Mouse (Mus musculus): ENCODE data around the gene Cyp2j12. TPM values are rescaled to one million over a fixed set of nuclear protein-coding genes. Genes with fewer than 3 reads are reported as not detected.
A peak's percentile ranks its signal among the peaks of the same experiment; 100 is the strongest.
"Not testable (repeated sequence)": the region's sequence is repeated elsewhere in the genome, so short reads cannot be mapped to it uniquely, and the experiment has no call there.

Gene Cyp2j12
- polyA plus RNA-seq, 1 experiment from 2014 or later, result not detected

DNA sequence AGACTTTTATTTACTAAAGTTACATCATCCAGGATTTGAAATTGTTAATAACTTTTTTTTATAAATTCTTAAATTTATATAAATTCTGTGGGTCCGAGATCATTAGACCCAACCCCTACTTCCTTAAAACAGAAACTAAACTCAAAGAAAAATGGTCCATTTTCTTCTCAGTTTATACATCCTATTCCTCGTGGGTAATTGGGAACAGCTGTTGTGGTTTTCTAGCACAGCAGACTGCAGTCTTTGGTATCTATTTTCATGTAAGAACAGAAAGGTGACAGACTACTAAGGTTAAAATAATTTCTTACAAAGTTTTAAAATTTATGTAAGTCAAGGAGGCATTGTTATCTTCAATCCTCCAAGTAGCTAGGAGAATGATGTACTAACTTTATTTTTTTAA is 44.1 kb downstream of the Cyp2j12 start:
- Histone ChIP-seq H3K9ac (ENCODE audit: low read length) (no peak overlapping the region), H3K27me3 (ENCODE audit: control insufficient read depth, insufficient read depth, low read depth, low read length) (no peaks in the 10 kb centered on the region), H3K9me3 (ENCODE audit: control insufficient read depth, low read length) (no peaks in the 10 kb centered on the region), H3K4me1 (replicated peaks; ENCODE audit: control insufficient read depth, insufficient read depth, low read length) (no peaks in the 10 kb centered on the region), H3K27ac (ENCODE audit: low read length) (no peak overlapping the region), H3K4me2 (ENCODE audit: low read depth, low read length) (no peak overlapping the region), H3K4me3 (ENCODE audit: low read length) (no peak overlapping the region), H3K36me3 (ENCODE audit: control insufficient read depth, insufficient read depth, low read length) (no peaks in the 10 kb centered on the region)
- WGBS, result 32% methylated on average over 2 of the region's 2 CpGs
- ATAC-seq (ENCODE audit: low read depth), result no peak

DNA sequence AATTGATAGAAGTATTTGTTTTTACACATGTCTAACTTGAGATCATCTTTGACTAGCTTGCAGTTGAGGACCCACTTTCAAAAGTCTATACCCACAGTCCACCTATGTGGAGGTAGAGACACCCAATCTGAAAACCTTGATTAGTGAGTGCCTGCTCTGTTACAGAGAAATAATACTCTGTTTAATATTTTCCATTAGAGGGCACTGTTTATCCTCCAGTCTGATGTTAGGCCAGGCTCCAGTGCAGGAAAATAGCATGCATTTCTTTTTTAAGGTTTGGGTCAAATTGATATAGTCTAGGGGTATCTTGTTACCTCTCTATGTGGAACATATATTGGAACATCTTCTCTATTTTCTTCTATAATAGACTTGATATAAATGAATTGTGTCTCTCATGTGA is 49.1 kb downstream of the Cyp2j12 start:
- Histone ChIP-seq H3K4me2 (ENCODE audit: low read depth, low read length) (no peak overlapping the region), H3K4me3 (ENCODE audit: low read length) (no peak overlapping the region), H3K36me3 (ENCODE audit: control insufficient read depth, insufficient read depth, low read length) (no peaks in the 10 kb centered on the region), H3K4me1 (replicated peaks; ENCODE audit: control insufficient read depth, insufficient read depth, low read length) (no peaks in the 10 kb centered on the region), H3K27ac (ENCODE audit: low read length) (no peak overlapping the region), H3K9ac (ENCODE audit: low read length) (no peak overlapping the region), H3K27me3 (ENCODE audit: control insufficient read depth, insufficient read depth, low read depth, low read length) (no peaks in the 10 kb centered on the region), H3K9me3 (ENCODE audit: control insufficient read depth, low read length) (no peaks in the 10 kb centered on the region)
- no peak for ATAC-seq (ENCODE audit: low read depth)

DNA sequence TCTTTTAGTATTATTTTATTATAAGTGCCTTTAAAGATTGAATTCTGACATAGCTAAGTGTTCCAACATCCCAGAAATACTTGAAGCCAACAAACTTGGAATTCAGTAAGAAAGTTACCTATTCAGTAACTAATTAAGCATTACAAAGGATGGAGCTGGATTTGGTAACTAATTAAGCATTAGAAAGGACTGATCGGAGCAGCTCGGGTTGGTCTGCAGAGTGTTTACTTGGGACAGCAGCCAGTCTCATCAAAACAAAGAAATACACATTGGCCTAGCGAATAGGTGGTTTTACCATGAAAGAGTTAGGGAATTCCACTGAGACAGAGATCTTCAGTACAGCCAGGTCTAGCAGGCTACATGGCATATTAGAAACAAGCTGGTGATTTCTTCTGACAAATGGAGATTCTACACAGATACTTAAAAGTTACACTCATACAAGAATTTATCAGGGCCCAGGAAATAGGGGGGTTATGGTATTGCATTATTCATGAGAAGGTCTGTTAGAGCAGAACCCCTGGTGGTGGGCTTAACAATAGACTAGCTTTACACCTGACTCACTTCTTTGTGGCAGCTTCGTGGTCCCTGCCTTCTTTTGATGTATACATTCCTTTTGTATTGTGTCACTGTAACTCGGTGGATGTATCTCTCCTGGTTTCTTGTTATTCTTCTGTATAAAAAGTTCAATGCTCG is 51.5 kb downstream of the Cyp2j12 start:
- WGBS, result 61% methylated on average over 6 of the region's 6 CpGs
- not testable (repeated sequence) for H3K27ac ChIP-seq (ENCODE audit: low read length); H3K4me2 ChIP-seq (ENCODE audit: low read depth, low read length); H3K36me3 ChIP-seq (ENCODE audit: control insufficient read depth, insufficient read depth, low read length); H3K27me3 ChIP-seq (ENCODE audit: control insufficient read depth, insufficient read depth, low read depth, low read length); H3K9ac ChIP-seq (ENCODE audit: low read length); H3K4me3 ChIP-seq (ENCODE audit: low read length); ATAC-seq (ENCODE audit: low read depth); H3K4me1 ChIP-seq (replicated peaks; ENCODE audit: control insufficient read depth, insufficient read depth, low read length); H3K9me3 ChIP-seq (ENCODE audit: control insufficient read depth, low read length)

DNA sequence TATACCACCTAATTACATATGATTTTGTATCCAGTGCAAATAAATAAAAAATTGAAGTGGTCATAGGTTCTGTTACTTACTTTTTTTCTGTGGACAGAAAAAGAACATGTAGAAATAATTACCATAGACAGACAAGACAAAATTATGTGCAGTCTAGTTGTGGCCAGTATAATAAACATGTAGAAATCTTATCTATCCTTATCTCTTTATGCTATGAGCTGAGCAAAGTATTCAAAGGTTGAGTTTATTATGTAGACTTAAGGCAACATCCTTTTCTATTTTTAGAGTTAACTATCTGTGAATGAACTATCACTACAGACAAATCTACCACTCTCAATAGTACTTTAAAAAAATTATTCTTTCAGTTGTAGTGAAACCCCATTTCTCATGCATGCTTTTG is 62.6 kb downstream of the Cyp2j12 start:
- no peak overlapping the region for H3K27ac ChIP-seq (ENCODE audit: low read length)
- no peak overlapping the region for H3K4me2 ChIP-seq (ENCODE audit: low read depth, low read length)
- H3K36me3 ChIP-seq (ENCODE audit: control insufficient read depth, insufficient read depth, low read length), result no peaks in the 10 kb centered on the region
- H3K9me3 ChIP-seq (ENCODE audit: control insufficient read depth, low read length), result no peaks in the 10 kb centered on the region
- H3K4me1 ChIP-seq (replicated peaks; ENCODE audit: control insufficient read depth, insufficient read depth, low read length), result 0 out of 2 replicates have a peak, but pooled peaks cover 3% of the 10 kb centered on the region
- ATAC-seq (ENCODE audit: low read depth), result no peak
- no peak overlapping the region for H3K9ac ChIP-seq (ENCODE audit: low read length)
- no peak overlapping the region for H3K4me3 ChIP-seq (ENCODE audit: low read length)
- no peaks in the 10 kb centered on the region for H3K27me3 ChIP-seq (ENCODE audit: control insufficient read depth, insufficient read depth, low read depth, low read length)

DNA sequence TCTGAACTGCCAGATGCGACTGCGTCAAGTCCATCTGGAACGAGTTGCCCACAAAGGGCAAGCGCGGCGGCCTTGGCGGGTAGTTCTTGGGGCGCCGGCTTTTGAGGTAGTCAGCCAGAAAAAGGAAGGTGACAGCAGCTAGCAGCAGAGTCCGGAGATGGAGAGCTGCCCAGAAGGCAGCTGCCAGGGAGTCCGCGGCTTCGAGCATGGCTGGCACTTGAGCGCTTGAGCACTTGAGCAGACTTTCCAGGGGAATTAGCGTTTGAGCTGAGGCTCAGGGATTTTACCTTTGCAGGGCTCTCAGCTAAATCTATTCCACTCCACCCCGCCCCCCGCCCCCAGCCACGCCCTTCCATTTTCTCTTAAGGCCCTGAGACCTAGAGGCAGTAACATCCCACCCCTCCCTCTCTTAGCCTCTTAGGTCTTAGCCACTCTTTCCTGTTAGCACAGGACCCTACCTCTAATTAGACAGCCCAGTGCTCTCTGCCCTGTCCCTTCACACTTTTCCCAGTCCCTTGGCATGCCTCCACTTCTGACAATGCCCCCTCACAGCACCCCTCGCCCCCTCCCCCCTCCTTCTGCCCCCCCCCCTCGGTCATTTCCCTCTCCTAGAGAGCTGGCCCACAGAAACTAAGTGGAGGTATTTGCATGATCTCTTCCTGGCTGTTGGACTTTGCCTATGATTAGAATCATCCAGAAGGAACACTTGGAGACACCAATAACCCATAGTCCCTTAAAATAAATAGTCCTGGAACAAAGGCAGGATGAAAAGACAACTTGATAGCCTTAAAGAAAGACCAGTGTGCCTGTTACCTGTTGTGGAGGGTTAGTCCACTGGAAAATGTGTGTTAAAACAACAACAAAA is 63.5 kb downstream of the Cyp2j12 start, which contains the start of gene Cyp2j13:
TSS of gene Cyp2j13 (minus strand) at position 286 of the 865 bp plus-strand sequence.
- ATAC-seq (ENCODE audit: low read depth), result peak; percentile 52
- Histone ChIP-seq H3K4me2 (ENCODE audit: low read depth, low read length) (peak within 1 kb of the TSS; percentile 42), H3K27me3 (ENCODE audit: control insufficient read depth, insufficient read depth, low read depth, low read length) (no peaks in the 10 kb centered on the region), H3K9me3 (ENCODE audit: control insufficient read depth, low read length) (no peaks in the 10 kb centered on the region), H3K4me1 (replicated peaks; ENCODE audit: control insufficient read depth, insufficient read depth, low read length) (0 out of 2 replicates have a peak, but pooled peaks cover 3% of the 10 kb centered on the region), H3K9ac (ENCODE audit: low read length) (no peak within 1 kb of the TSS), H3K4me3 (ENCODE audit: low read length) (peak within 1 kb of the TSS; percentile 8; the same call in 1 of the 2 replicates), H3K27ac (ENCODE audit: low read length) (no peak within 1 kb of the TSS), H3K36me3 (ENCODE audit: control insufficient read depth, insufficient read depth, low read length) (no peaks in the 10 kb centered on the region)
- WGBS, result 8% methylated on average over 19 of the region's 20 CpGs

DNA sequence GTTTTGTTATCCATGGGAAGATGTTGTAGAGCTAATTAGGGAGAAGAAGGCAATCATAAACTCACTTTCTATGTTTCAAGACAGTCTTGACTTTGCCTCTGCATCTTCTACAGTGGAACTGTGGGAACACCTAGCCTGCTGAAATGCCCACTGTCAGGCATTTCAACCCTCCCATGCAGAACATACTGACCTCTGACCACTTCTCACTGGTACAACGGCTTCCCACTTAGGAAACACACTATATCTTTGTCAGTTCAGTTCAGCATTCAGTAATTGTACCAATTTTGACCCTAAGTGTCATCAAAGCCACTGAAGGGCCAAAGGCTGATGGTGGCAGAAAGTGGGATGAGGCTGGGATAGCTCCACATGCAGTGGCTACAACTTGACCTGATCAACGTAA is 78.9 kb downstream of the Cyp2j12 start:
- H3K9me3 ChIP-seq (ENCODE audit: control insufficient read depth, low read length), result no peaks in the 10 kb centered on the region
- no peak for ATAC-seq (ENCODE audit: low read depth)
- H3K4me3 ChIP-seq (ENCODE audit: low read length), result no peak overlapping the region
- no peaks in the 10 kb centered on the region for H3K36me3 ChIP-seq (ENCODE audit: control insufficient read depth, insufficient read depth, low read length)
- 70% methylated on average over 2 of the region's 2 CpGs for WGBS
- no peak overlapping the region for H3K9ac ChIP-seq (ENCODE audit: low read length)
- H3K4me2 ChIP-seq (ENCODE audit: low read depth, low read length), result no peak overlapping the region
- no peaks in the 10 kb centered on the region for H3K4me1 ChIP-seq (replicated peaks; ENCODE audit: control insufficient read depth, insufficient read depth, low read length)
- no peaks in the 10 kb centered on the region for H3K27me3 ChIP-seq (ENCODE audit: control insufficient read depth, insufficient read depth, low read depth, low read length)
- H3K27ac ChIP-seq (ENCODE audit: low read length), result no peak overlapping the region

DNA sequence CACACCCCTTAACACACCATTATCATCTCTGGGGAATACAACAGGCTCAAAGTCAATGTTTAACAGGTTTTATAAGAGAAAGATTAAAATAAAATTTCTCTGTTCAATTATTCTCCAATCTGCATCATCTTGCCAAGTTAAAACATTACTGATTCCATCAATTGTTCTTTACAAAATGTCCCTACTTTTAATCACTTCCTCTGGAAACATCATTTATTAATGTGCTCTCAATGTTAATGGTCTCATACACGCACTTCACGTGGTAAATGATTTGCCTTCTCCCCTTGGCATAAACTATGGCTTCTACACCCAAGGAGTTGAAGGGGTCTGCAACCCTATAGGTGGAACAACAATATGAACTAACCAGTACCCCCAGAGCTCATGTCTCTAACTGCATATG is 80.8 kb downstream of the Cyp2j12 start:
- Histone ChIP-seq H3K4me2 (ENCODE audit: low read depth, low read length) (no peak overlapping the region), H3K27me3 (ENCODE audit: control insufficient read depth, insufficient read depth, low read depth, low read length) (no peaks in the 10 kb centered on the region), H3K4me3 (ENCODE audit: low read length) (no peak overlapping the region), H3K9me3 (ENCODE audit: control insufficient read depth, low read length) (no peaks in the 10 kb centered on the region), H3K27ac (ENCODE audit: low read length) (no peak overlapping the region), H3K36me3 (ENCODE audit: control insufficient read depth, insufficient read depth, low read length) (no peaks in the 10 kb centered on the region), H3K4me1 (replicated peaks; ENCODE audit: control insufficient read depth, insufficient read depth, low read length) (no peaks in the 10 kb centered on the region), H3K9ac (ENCODE audit: low read length) (no peak overlapping the region)
- no peak for ATAC-seq (ENCODE audit: low read depth)
- 85% methylated on average over 2 of the region's 2 CpGs for WGBS

Other genes with a start within 250 kb of the Cyp2j12 start
- 15.9 and 16.6 TPM in 2 replicates for gene Hook1, start 173.9 kb downstream of the Cyp2j12 start, polyA plus RNA-seq (2015; fragmentation: Nextera tagmentation; extraction: Ambion mirVana)
- gene Cyp2j13, start 63.6 kb downstream of the Cyp2j12 start, polyA plus RNA-seq (2015; fragmentation: Nextera tagmentation; extraction: Ambion mirVana), result not detected in 2 replicates
- gene Cyp2j7, start 95.5 kb upstream of the Cyp2j12 start, polyA plus RNA-seq (2015; fragmentation: Nextera tagmentation; extraction: Ambion mirVana), result not detected in 2 replicates
- gene Cyp2j11, start 207.5 kb upstream of the Cyp2j12 start, polyA plus RNA-seq (2015; fragmentation: Nextera tagmentation; extraction: Ambion mirVana), result not detected in 2 replicates

Data from lung, embryonic 16.5 days (tissue).